Mouse (Mus musculus) ES-E14 (cell line): ENCODE data around the gene Gabra2.

Experiments
- MAFK ChIP-seq: IDR thresholded peaks from 2 replicates; pipeline ENCODE4 v1.6.1; 2014; ENCODE audit warnings: mild to moderate bottlenecking, low read depth, low read length, inconsistent platforms; ENCODE audit not compliant: insufficient read depth
- ZC3H11A ChIP-seq: IDR thresholded peaks from 2 replicates; pipeline ENCODE4 v1.6.1; 2012; ENCODE audit warnings: low read depth, mild to moderate bottlenecking, inconsistent platforms, low read length, borderline replicate concordance

GRCm38 (mm10) chr5:71078861-71079260 is 16.8 kb downstream of the Gabra2 start:
- no peak for TF ChIP-seq ZC3H11A
- TF ChIP-seq MAFK: no peak
